Mouse (Mus musculus) cerebellum, adult 8-10 months (tissue): ENCODE data around the gene Vsig10l.
A peak's percentile ranks its signal among the peaks of the same experiment; 100 is the strongest.

ENCODE experiments used
- DNase-seq: peaks from one replicate; pipeline ENCODE4 v3.0.0; 2022

The Vsig10l gene

GRCm38 (mm10) chr7:43462851-43463250, at the start of gene Vsig10l:
TSS of gene Vsig10l (plus strand) at chr7:43463151.
- DNase-seq: no peak

GRCm38 (mm10) chr7:43417298-43417697, 45.7 kb upstream of the Vsig10l start:
- no peak for DNase-seq

- peak; percentile 78 for DNase-seq
Measured at GRCm38 (mm10) chr7:43422995-43423617, 39.8 kb upstream of the Vsig10l start.

- DNase-seq: no peak
Measured at GRCm38 (mm10) chr7:43423991-43424625, 38.8 kb upstream of the Vsig10l start.

- DNase-seq: no peak
Measured at GRCm38 (mm10) chr7:43427406-43427805, 35.5 kb upstream of the Vsig10l start, which contains the start of gene Lim2. TSS of gene Lim2 (plus strand) at chr7:43427670.

GRCm38 (mm10) chr7:43429500-43429899, 33.5 kb upstream of the Vsig10l start:
- no peak for DNase-seq

GRCm38 (mm10) chr7:43432891-43433290, 30.1 kb upstream of the Vsig10l start:
- DNase-seq: no peak

- no peak for DNase-seq
Measured at GRCm38 (mm10) chr7:43434676-43435075, 28.3 kb upstream of the Vsig10l start.

- no peak for DNase-seq
Measured at GRCm38 (mm10) chr7:43436341-43437255, 26.4 kb upstream of the Vsig10l start, which contains the start of gene Nkg7. TSS of gene Nkg7 (plus strand) at chr7:43437073.

- DNase-seq: no peak
Measured at GRCm38 (mm10) chr7:43438611-43439010, 24.3 kb upstream of the Vsig10l start.

- DNase-seq: no peak
Measured at GRCm38 (mm10) chr7:43440482-43440881, 22.5 kb upstream of the Vsig10l start, which contains the start of gene Cldnd2. TSS of gene Cldnd2 (plus strand) at chr7:43440782.

GRCm38 (mm10) chr7:43441071-43441470, 21.9 kb upstream of the Vsig10l start:
- DNase-seq: no peak

- DNase-seq: no peak
Measured at GRCm38 (mm10) chr7:43442684-43443083, 20.3 kb upstream of the Vsig10l start.

- peak; percentile 56 for DNase-seq
Measured at GRCm38 (mm10) chr7:43443126-43443916, 19.6 kb upstream of the Vsig10l start.

GRCm38 (mm10) chr7:43443917-43444293, 19.0 kb upstream of the Vsig10l start, which contains the start of the genes Etfb and Gm45233:
TSS of gene Etfb (plus strand) at chr7:43444083.
TSS of gene Gm45233 (plus strand) at chr7:43444128.
- peak; percentile 90 for DNase-seq

GRCm38 (mm10) chr7:43447801-43448200, 15.2 kb upstream of the Vsig10l start:
- no peak for DNase-seq

- no peak for DNase-seq
Measured at GRCm38 (mm10) chr7:43448246-43448645, 14.7 kb upstream of the Vsig10l start.

GRCm38 (mm10) chr7:43449811-43450210, 13.1 kb upstream of the Vsig10l start:
- no peak for DNase-seq

- no peak for DNase-seq
Measured at GRCm38 (mm10) chr7:43451726-43452125, 11.2 kb upstream of the Vsig10l start.

GRCm38 (mm10) chr7:43452609-43453008, 10.3 kb upstream of the Vsig10l start:
- no peak for DNase-seq

- no peak for DNase-seq
Measured at GRCm38 (mm10) chr7:43453599-43454355, 9.2 kb upstream of the Vsig10l start.

- DNase-seq: no peak
Measured at GRCm38 (mm10) chr7:43454371-43454770, 8.6 kb upstream of the Vsig10l start.
